Mouse (Mus musculus) adrenal gland, postnatal 14 days (tissue): ENCODE measurements around the gene Plcb4. TPM values are rescaled to one million over a fixed set of nuclear protein-coding genes. Genes with fewer than 3 reads are reported as not detected.

Experiments used
- DNase-seq: peaks from one replicate; pipeline ENCODE4 v3.0.0; 2021; ENCODE audit warnings: mixed read lengths
- total RNA-seq: library from RNA; stranded (reverse); gene quantifications from 2 replicates; pipeline ENCODE4 v1.2.3, GENCODE M21; 2021

Gene Plcb4
- total RNA-seq, 1 experiment from 2014 or later, result 42.5 TPM

DNA sequence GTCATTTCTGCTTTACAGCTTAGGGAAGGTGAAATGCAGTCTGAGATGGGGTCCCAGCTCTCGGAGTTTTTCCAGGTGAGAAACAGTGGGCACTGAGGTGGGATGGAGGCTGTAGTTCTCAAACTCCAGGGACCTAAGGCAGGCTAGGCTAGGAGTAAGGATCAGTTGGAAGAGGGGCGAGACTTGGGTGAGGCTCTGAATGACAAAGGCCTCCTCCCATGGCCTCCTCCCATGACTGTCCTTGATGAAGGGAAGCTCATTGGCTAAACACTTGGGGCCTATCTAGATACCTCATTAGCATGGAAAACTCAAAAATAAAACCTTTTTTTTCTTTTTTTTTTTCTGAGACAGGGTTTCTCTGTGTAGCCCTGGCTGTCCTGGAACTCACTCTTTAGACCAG is 198.0 kb downstream of the Plcb4 start:
- no peak for DNase-seq

DNA sequence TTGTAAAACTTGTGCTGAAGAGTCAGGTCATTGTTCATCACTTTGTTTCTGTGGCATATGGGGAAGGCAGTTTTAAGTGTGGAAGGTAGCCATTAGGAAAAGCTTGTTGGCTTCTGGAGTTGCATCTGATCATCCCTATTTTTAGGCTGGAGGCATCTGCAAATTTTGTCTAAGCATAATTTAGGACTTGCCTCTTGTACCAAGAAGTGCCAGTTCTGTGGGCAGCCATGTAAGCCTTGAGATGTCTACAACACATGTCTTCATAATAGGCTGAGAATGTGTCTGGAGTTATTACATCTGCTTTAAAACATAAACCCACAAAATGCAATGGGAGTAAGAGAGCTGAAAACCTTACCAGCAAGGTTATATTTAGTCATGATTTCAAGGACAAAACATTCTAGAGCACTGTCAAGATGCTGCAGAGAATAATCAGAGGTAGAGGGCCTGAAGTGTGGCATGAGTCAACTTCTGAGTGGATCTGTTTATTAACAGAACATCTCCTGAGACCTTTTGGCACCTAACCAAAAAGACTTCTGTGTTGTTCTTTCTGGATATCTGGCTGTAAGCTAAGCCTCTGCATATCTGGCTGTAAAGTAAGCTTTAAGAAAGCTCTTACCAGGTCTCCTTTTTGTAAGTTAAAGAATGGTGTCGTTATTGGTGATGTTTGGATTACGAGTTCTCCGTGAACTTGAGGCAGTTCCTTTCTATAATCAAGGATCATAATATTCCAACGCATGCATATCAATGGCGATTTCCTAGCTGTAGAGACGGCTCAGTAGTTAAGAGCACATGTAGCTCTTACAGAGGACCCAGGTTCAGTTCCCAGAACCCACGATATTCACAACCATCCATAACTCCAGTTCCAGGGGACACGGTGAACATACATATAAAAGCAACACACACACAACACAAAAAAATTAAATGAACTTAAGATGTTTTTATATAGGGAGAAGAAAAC is 203.0 kb downstream of the Plcb4 start:
- no peak for DNase-seq

- no peak for DNase-seq
Measured at GRCm38 (mm10) chr2:135862489-135863390, 203.9 kb downstream of the Plcb4 start.

DNA sequence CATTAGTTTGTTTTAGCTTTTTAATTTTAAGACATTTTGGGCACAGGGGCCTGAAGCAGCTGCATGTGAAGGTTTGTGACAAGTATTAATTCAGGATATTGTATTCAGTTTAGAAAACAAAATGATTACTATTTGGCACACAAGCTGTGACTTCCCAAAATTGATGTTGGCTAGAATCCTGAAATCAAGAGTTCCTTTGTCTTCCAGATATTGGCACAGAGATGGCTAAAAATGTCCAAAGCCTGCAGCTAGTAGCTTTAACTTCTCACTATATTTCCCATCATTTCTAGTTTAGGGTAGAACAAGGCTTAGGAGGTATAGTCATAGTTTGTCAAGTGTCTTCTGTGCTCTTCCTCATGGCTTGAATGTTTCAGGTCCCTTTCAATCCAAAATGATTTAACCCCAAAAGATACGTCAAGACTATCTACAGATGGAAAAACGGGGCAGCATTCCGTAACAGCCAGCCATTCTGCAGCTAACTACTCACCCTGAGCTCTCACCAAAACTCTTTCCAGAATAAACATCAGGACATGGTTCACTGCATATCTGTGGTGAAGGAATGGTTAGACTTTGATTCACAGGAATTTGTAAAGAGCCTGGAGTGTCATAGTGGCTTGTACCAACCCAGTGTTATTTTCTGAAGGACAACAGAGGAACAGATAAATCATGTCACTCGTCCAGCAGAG is 204.7 kb downstream of the Plcb4 start:
- DNase-seq, result no peak

DNA sequence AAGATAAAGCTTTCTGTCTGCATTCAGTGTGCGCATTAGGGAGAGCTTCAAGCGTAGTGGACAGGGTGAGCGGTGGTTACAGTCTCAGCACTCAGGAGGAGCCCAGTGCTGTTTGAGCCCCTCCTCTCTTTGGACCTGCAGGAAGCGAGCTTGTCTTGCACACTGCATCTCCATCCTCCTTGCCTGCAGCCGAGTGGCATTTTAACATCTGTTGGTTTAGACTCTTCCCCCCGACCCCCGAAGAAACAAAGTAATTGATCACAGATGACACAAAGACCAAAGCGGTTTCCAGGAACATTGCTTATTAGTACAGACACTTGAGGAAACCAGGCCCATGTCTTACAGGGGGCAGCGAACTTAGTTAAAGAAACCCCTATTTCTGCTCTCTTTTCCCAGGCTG is 207.6 kb downstream of the Plcb4 start:
- DNase-seq, result no peak

DNA sequence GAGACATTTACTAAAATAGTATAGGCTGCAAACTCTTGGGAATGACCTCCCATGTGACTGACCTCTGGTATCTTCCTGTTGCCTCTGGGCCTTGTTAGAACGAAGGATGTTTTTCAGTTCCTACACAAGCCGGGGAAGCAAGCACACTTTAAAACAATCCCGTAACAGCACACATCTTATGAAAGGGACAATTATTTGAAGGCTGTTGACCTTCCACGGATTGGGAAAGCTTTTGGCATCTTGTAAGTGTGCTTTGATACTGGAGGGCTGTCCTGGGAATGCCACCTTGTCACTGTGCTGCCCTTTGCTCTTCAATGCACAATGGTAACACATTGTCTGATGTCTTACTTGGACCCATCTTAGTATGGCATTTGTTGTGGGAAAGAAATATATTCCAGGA is 208.0 kb downstream of the Plcb4 start:
- DNase-seq, result no peak

DNA sequence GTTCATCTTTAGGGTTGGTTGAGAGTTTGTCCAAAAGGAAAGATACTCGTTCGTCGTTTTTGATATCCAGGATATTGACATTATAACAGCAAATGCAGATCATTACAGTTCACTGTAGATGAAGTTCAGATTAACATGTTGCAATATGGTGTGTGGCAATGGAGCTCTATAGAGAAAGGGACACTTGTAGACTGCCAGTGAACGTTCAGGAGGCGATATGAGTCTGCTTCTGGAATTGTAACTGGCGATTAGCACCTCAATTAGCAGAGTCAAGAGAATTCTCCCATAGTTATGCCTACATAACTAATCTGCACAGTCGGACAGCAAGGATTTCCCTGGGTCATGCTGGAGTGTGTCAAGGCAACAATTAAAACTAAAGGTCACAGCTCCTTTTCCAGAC is 210.8 kb downstream of the Plcb4 start:
- no peak for DNase-seq

DNA sequence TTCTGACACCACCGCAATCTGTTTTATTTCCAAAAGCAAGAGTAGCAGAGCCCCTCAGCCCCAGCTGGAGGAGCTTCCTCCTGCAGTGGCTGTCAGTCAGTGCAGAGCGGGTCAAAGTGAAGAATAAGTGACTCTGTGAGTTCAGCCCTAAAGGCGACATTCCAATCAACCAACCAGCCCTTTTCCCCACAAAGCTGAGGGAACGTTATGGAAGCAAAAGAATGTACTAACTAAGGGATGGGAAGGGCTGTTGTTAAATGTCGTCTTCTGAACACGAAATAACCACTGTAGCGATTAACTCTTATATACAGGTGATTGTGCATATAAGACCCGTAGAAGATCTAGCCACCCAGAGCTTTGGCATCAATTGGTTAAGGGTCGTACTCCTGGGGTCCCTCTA is 214.3 kb downstream of the Plcb4 start:
- DNase-seq, result no peak

- no peak for DNase-seq
Measured at GRCm38 (mm10) chr2:135873761-135874160, 214.9 kb downstream of the Plcb4 start.

DNA sequence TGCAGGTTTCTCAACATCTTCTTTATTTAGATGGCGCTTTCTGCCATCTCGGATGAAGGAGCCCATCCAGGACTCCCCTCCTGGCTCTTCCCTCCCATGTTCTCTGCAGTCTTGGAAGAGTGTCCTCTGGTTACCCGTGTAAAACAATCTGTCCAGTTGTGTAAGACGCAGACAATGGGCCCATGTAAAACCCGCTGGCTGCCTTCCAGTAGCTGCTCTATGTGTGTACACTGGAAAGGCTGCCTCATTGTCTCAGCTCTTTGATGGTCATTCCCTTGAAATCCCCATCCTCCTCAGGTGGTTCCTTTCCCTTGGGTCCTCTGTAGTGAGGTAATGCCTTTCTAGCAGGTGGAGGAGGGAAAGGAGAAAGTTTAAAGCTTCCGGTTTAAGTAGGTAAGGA is 216.7 kb downstream of the Plcb4 start:
- no peak for DNase-seq

- no peak for DNase-seq
Measured at GRCm38 (mm10) chr2:135879356-135879755, 220.5 kb downstream of the Plcb4 start.

GRCm38 (mm10) chr2:135880269-135880760 is 221.5 kb downstream of the Plcb4 start:
- DNase-seq, result no peak

- no peak for DNase-seq
Measured at GRCm38 (mm10) chr2:135883359-135883758, 224.5 kb downstream of the Plcb4 start.

GRCm38 (mm10) chr2:135884534-135885180 is 225.8 kb downstream of the Plcb4 start:
- no peak for DNase-seq

DNA sequence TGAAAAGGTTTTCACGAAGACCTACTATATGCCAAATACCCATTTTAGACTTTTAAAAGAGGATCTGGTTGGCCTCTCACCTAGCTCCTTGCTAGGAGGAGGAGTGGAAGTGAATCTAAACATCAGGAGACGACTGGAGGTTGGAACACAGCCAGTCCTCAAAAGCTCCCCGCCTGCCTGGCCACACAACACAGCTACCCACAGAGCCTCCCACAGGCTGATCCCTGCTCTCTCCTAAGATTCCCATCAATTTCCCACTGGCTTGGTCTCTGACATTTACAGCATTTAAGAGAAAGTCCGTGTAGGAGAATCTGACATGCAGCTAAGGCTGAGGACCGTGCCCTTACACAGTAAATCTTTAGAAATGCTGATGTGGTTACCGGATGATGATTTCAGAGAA is 226.8 kb downstream of the Plcb4 start:
- DNase-seq, result no peak

DNA sequence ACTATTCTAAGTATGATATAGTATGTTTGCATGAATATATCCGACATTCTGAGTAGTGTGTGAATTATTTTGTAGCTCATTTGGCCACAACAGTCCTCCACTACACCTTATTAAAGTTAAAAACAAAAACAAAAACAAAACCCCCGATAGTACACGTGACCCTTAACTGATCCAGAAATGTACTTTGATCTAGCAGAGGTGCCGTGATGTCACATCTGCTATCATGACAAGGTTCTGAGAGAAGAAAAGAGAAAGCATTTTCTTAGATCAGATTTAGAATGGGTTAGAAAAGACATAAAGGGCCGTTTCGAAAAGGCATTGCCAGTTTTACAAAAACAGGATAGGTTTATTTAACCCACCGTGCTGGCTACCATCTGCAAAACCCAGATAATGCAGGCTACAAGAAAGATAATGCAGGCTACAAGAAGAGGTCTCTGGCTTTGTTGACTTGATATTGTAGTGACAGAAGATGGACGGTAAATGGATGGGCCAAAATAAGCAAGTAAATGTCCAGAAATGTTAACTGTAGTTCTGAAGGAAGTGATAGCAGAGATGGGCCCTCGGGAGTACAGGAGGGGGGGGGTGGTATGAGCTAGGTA is 227.4 kb downstream of the Plcb4 start:
- DNase-seq, result no peak

- no peak for DNase-seq
Measured at GRCm38 (mm10) chr2:135887805-135888204, 229.0 kb downstream of the Plcb4 start.

DNA sequence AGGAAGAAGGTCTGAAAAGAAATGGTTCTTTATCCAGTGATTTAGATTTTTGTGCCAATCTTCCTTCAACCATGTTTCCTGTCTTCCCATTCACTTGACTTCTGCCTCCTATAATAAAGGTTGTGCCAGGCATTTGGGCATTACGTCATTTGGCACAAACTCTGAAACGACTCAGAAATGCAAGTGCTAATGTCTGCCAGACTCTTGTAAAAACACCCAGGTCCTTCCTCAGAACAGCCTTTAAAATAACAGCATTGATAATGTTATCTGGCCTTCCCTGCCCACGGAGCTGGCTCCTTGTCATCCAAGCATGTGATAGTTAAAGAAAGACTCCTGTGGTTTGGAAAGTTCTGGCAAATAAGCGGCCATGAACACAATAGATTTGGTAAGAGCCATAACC is 229.4 kb downstream of the Plcb4 start:
- DNase-seq, result peak; percentile 29

GRCm38 (mm10) chr2:135888767-135889166 is 230.0 kb downstream of the Plcb4 start:
- DNase-seq, result no peak

DNA sequence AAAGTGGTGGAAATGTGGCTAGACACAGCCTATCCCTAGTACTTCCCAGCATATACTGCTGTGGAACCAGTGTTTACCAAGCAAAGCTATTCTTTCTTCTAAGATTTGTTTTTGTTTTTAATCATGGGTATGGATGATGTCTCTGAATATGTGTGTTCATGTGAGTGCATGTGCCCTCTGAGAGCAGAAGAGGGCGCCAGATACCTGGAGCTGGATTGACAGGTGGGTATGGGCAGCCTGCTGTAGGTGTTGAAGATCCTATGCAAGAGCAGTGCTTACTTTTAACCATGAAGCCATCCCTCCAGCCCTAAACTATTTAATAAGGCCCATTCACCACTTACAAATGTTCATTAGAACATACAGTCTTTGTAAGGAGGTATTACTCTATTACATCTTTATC is 231.3 kb downstream of the Plcb4 start:
- no peak for DNase-seq

DNA sequence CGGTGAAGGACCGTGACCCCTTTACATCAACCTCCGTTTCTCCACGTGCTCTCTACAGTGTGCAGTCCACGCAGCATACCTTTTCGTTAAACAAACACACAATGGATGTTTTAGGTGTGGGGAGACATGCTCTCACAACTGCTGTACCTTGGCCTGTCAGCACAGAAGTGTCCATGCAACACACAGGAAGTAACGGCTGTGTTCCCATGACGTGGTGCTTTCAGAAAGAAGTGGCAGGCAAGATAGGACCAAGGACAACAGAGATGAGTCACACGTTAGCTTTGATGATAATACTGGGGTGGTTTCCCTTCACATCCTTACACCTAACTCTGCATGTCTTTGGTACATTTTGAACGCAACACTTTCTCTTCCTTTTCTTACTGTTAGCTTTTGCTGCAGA is 232.3 kb downstream of the Plcb4 start:
- DNase-seq, result peak; percentile 52
